Mouse (Mus musculus) liver, adult 2 months (tissue): ENCODE results near the gene Hmgb2. TPM values are rescaled to one million over a fixed set of nuclear protein-coding genes. Genes with fewer than 3 reads are reported as not detected.
"Not testable (repeated sequence)": the region's sequence is repeated elsewhere in the genome, so short reads cannot be mapped to it uniquely, and the experiment has no call there.

Experiments
- DNase-seq: peaks from one replicate; pipeline ENCODE4 v3.0.0-alpha.2; 2011; ENCODE audit warnings: low read depth, low spot score; ENCODE audit errors: extremely low read depth
- H3K27ac ChIP-seq: fragments of 200-500 bp; replicated peaks from 2 replicates; pipeline ENCODE4 v1.5.1; 2012; ENCODE audit warnings: low read depth, mild to moderate bottlenecking, control low read depth, inconsistent platforms, low read length; ENCODE audit not compliant: insufficient read depth
- H3K27me3 ChIP-seq: fragments of 200-500 bp; 2 replicates; pipeline ENCODE4 v1.6.1; 2012; ENCODE audit warnings: mild to moderate bottlenecking, moderate library complexity, low read length, inconsistent platforms; ENCODE audit not compliant: control insufficient read depth, insufficient read depth
- H3K36me3 ChIP-seq: fragments of 200-500 bp; 2 replicates; pipeline ENCODE4 v1.6.1; 2012; ENCODE audit warnings: low read length, inconsistent platforms; ENCODE audit not compliant: control insufficient read depth, insufficient read depth
- H3K4me1 ChIP-seq: fragments of 200-500 bp; 2 replicates; pipeline ENCODE4 v1.6.1; 2011; ENCODE audit warnings: low read length; ENCODE audit not compliant: control insufficient read depth, insufficient read depth
- H3K4me3 ChIP-seq: fragments of 200-500 bp; 2 replicates; pipeline ENCODE4 v1.5.1; 2011; ENCODE audit warnings: low read depth, mild to moderate bottlenecking, control low read depth, low read length, moderate library complexity; ENCODE audit not compliant: insufficient read depth
- H3K79me2 ChIP-seq: fragments of 200-500 bp; 2 replicates; pipeline ENCODE4 v1.6.1; 2012; ENCODE audit warnings: inconsistent platforms, mild to moderate bottlenecking, low read length, moderate library complexity; ENCODE audit not compliant: control insufficient read depth, insufficient read depth
- H3K9ac ChIP-seq: fragments of 200-500 bp; 2 replicates; pipeline ENCODE4 v1.6.1; 2012; ENCODE audit warnings: low read depth, mild to moderate bottlenecking, control low read depth, inconsistent platforms, low read length
- CTCF ChIP-seq: fragments of 200-500 bp; IDR thresholded peaks from 2 replicates; pipeline ENCODE4 v1.5.1; 2011; ENCODE audit warnings: low read depth, low read length, control low read depth
- POLR2A ChIP-seq: fragments of 200-500 bp; IDR thresholded peaks from 2 replicates; pipeline ENCODE4 v1.6.1; 2011; ENCODE audit warnings: low read length, control low read depth; ENCODE audit not compliant: insufficient read depth; ENCODE audit errors: extremely low read depth
- WGBS: fragments of 180-500 bp; shearing (Covaris S2); methylation state at CpG from one replicate; pipeline ENCODE4 v1.1.7; 2018; 5-methylcytosine and 5-hydroxymethylcytosine counted together
- polyA plus RNA-seq: library from polyadenylated mRNA; depleted of rRNA; stranded (reverse); fragments of >200 nt; gene quantifications from 2 replicates; pipeline ENCODE4 v1.2.3, GENCODE M21; 2012
- total RNA-seq: library from RNA; depleted of rRNA; stranded (reverse); fragments of >200 nt; gene quantifications from 2 replicates; pipeline ENCODE4 v1.2.3, GENCODE M21; 2014

Hmgb2 gene
- total and polyA plus RNA-seq, 2 experiments, result 0.65 to 2.6 TPM

DNA sequence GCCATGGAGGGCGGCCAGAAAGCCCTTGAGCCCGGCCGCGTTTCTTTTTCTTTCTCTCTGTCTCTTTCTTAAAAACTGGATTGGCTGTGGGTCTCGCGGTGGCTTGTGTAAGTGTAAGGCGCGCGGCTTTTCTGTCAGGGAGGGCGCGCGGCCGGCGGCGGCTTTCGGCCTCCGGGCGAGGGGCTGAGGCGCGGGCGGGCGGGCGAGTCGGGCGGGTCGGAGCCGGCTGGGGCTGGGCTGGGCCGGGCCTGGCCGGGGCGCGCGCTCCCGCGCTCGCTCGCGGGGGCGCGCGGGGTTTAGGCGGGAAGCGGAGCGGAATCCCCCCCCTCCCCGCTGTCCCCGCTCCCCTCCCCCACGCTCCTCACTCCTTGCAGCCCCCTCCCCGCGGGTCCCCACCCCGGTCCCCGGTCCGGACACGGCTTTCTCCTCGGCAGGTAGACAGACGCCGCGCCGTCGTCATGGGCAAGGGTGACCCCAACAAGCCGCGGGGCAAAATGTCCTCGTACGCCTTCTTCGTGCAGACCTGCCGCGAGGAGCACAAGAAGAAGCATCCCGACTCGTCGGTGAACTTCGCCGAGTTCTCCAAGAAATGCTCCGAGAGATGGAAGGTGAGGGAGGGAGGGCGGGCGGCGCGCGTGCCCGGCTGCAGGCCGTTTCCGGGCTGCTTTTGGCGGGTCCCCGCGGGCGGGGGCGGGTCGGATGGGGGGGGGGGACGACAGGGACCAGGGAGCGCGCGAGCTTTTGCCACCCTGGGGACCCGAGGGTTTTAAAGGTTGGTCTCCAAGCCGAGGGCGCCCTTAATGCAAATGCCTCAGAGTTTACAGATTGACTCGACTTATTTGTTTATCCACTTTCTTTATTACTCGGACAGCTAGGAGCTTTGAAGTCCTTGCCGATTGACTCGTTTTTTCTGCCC is 692 bp downstream of the Hmgb2 start:
- no peaks in the 10 kb centered on the region for H3K79me2 ChIP-seq
- no peak for TF ChIP-seq POLR2A
- TF ChIP-seq CTCF, result no peak
- H3K36me3 ChIP-seq, result peaks cover 5% of the 10 kb centered on the region
- H3K4me1 ChIP-seq, result no peaks in the 10 kb centered on the region; the same call in 1 of the 2 replicates
- peak overlapping the region; percentile 89 for H3K4me3 ChIP-seq
- WGBS, result 1% methylated on average over 93 of the region's 96 CpGs
- H3K9ac ChIP-seq, result peak overlapping the region; percentile 96
- DNase-seq, result no peak
- H3K27me3 ChIP-seq, result no peaks in the 10 kb centered on the region
- H3K27ac ChIP-seq, result peak overlapping the region; percentile 92

DNA sequence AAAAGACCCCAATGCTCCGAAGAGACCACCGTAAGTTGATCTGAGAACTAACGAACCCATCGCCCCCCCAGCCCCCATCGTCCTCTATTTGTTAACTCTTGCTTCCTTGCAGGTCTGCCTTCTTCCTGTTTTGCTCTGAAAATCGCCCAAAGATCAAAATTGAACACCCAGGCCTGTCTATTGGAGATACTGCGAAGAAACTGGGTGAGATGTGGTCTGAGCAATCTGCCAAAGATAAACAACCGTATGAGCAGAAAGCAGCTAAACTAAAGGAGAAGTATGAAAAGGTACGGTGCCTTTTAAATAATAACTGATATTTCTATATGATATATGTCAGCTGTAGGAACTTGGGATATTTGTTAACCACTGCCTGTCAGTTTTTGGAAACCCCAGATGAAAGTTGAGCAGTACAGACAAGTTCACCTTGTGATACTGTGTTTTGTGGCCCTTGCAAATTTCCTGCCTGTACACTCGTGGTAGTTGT is 1.5 kb downstream of the Hmgb2 start:
- not testable (repeated sequence) for H3K79me2 ChIP-seq, H3K27me3 ChIP-seq, H3K4me1 ChIP-seq, H3K4me3 ChIP-seq, H3K36me3 ChIP-seq, H3K9ac ChIP-seq, DNase-seq, H3K27ac ChIP-seq
- WGBS, result 25% methylated on average over 10 of the region's 10 CpGs

DNA sequence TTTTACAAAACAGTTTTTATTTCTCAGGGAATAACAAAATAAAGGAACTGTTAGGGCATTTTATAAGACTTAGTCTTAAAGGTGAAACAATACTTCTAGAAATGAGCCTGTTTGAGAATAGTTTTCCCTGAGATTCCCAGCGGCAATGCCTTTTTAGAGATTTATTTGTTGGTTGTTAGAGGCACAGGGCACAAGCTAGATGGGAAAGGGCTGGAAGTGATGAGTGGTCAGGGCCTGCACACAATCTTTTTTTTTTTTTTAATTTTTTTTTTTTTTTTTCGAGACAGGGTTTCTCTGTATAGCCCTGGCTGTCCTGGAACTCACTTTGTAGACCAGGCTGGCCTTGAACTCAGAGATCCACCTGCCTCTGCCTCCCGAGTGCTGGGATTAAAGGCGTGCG is 5.0 kb downstream of the Hmgb2 start:
- H3K36me3 ChIP-seq, result not testable (repeated sequence)
- WGBS, result 91% methylated on average over 5 of the region's 5 CpGs

DNA sequence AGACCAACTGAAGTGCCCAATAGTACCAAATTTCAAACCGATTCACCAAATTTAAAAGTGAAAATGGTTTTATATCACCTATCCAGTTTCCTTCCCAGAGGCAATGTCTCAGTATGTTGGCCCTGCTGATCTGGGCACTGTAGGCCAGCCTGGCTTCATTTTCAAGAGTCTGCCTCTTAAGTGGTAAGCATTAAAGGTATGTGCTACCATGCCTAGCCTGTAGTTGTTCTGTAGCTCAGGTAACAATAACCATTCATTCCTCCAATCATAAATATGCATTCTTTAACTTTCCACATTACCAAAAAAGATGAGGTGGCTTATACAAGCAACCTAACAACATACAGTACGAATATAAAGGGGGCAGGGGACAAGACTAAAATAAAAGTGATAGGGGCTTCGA is 6.0 kb downstream of the Hmgb2 start:
- 92% methylated on average over 3 of the region's 3 CpGs for WGBS
- Histone ChIP-seq H3K27ac (no peak overlapping the region), H3K4me1 (no peaks in the 10 kb centered on the region; the same call in 1 of the 2 replicates), H3K36me3 (peaks cover 5% of the 10 kb centered on the region), H3K9ac (no peak overlapping the region), H3K27me3 (no peaks in the 10 kb centered on the region), H3K4me3 (no peak overlapping the region), H3K79me2 (no peaks in the 10 kb centered on the region)
- DNase-seq, result no peak
- TF ChIP-seq CTCF (no peak), POLR2A (no peak)

More for the DNA sequence above, 5.0 kb downstream of the Hmgb2 start:
- H3K9ac ChIP-seq, DNase-seq, H3K79me2 ChIP-seq, H3K27ac ChIP-seq, H3K4me1 ChIP-seq, H3K27me3 ChIP-seq, H3K4me3 ChIP-seq: not testable (repeated sequence)

DNA sequence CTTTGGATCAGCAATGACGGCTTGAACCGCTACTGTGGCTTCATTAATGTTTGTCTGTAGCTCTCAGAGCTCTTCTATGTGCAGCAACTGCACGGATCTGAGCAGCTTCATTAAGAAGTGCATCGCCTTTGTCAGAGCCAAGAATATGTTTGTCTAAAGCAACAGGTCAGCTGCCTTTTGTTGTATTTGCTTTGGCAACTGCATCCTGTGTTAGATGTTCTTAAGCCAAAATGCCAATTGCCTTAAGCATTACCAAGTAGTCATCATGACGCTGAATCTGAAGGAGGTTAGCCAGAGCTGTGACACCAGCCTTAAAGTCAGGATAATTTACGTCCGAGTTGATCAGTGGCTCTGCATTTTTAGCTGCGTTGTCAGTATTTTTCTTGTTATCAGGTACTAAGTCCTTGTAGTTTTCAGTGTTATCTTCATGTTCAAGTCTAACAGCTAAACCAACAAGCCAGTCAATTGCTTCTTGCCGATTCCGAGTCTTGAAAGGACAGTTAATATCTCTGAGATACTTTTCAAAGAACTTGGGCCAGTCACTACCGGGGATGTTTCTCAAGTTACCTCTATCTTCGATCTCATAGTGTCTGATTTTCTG is 8.6 kb downstream of the Hmgb2 start:
- no peaks in the 10 kb centered on the region; the same call in 1 of the 2 replicates for H3K36me3 ChIP-seq
- peak; percentile 82 for DNase-seq
- TF ChIP-seq POLR2A, result no peak
- no peak for TF ChIP-seq CTCF
- H3K4me3 ChIP-seq, result no peak overlapping the region
- 55% methylated on average over 12 of the region's 12 CpGs for WGBS
- no peaks in the 10 kb centered on the region for H3K27me3 ChIP-seq
- H3K9ac ChIP-seq, result no peak overlapping the region
- H3K27ac ChIP-seq, result no peak overlapping the region
- no peaks in the 10 kb centered on the region; the same call in 1 of the 2 replicates for H3K4me1 ChIP-seq
- no peaks in the 10 kb centered on the region for H3K79me2 ChIP-seq

DNA sequence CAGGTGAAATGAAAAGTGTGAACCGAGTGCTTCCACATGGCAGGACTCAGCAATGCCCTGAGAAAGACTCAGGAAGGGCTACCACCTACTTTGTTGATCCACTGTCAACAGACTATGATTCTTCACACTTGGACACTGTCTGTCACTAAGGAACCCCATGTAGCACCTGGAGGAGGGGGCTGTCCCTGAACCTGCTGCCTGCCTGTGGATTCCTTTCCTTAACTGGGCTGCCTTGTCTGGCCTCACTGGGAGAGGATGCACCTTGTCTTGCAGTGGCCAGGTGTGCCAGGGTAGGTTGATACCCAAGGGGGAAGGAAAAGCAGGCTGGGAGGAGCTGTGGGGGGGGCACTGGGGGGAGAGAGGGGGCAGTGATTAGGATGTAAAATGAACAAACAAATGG is 16.3 kb downstream of the Hmgb2 start:
- TF ChIP-seq CTCF, result no peak
- TF ChIP-seq POLR2A, result no peak
- Histone ChIP-seq H3K4me3 (no peak overlapping the region), H3K4me1 (peaks cover 2% of the 10 kb centered on the region; the same call in 1 of the 2 replicates), H3K27ac (no peak overlapping the region), H3K79me2 (no peaks in the 10 kb centered on the region), H3K9ac (no peak overlapping the region), H3K27me3 (no peaks in the 10 kb centered on the region), H3K36me3 (no peaks in the 10 kb centered on the region)
- no peak for DNase-seq
- WGBS, result 100% methylated on average over 1 of the region's 1 CpGs
